Mouse (Mus musculus) CH12.LX (cell line): ENCODE measurements at regions not wholly inside any gene's neighbourhood (a gene's known extent, or its start where the extent isn't known, plus 50 kb on each side); places are given as distances from the start of the nearest gene placed in this dataset.

Experiments used
- DNase-seq: peaks from one replicate; pipeline ENCODE4 v3.0.0-alpha.2; 2013; ENCODE audit errors: extremely low read depth
- H3K27ac ChIP-seq: 2 replicates; pipeline ENCODE4 v1.5.1; 2012; ENCODE audit warnings: low read depth, mild to moderate bottlenecking, control low read depth, moderate library complexity; ENCODE audit not compliant: insufficient read depth
- H3K27me3 ChIP-seq: replicated peaks from 2 replicates; pipeline ENCODE3; 2012; ENCODE audit warnings: inconsistent platforms
- H3K36me3 ChIP-seq, 2 experiments: replicated peaks in 1 of 2; 2 replicates each; pipeline versions ENCODE3 to v1.6.1; 2012; ENCODE audit warnings: inconsistent platforms in 1 of 2, low read length in 1 of 2, mild to moderate bottlenecking in 1 of 2, mixed read lengths in 1 of 2, moderate library complexity in 1 of 2; ENCODE audit not compliant: control insufficient read depth in 1 of 2, insufficient read depth in 1 of 2
- H3K4me1 ChIP-seq, 2 experiments: 2 replicates each; pipeline ENCODE4 v1.6.1; 2012; ENCODE audit warnings: inconsistent platforms in 1 of 2, moderate library complexity in 1 of 2; ENCODE audit not compliant: insufficient read depth in 2 of 2, control insufficient read depth in 1 of 2
- H3K4me2 ChIP-seq: 2 replicates; pipeline ENCODE4 v1.6.1; 2012; ENCODE audit warnings: low read depth, mild to moderate bottlenecking, control low read depth; ENCODE audit not compliant: poor library complexity, insufficient read depth, severe bottlenecking
- H3K4me3 ChIP-seq, 3 experiments: fragments of 150-350 bp in 1 of 3; sonication (generic) in 1 of 3; replicated peaks in 1 of 3; 2 replicates each; pipeline versions ENCODE3 to v1.5.1; 2011 to 2012; ENCODE audit warnings: low read depth in 2 of 3, low read length in 2 of 3, mild to moderate bottlenecking in 2 of 3, moderate library complexity in 2 of 3, control low read depth in 1 of 3, improper control_type of control experiment in 1 of 3, inconsistent platforms in 1 of 3, mixed read lengths in 1 of 3; ENCODE audit not compliant: poor library complexity in 1 of 3
- H3K79me2 ChIP-seq: replicated peaks from 2 replicates; pipeline ENCODE4 v1.6.1; 2012; ENCODE audit warnings: mild to moderate bottlenecking, moderate library complexity; ENCODE audit not compliant: control insufficient read depth, poor library complexity, insufficient read depth, severe bottlenecking; ENCODE audit errors: extremely low read depth
- H3K9ac ChIP-seq: 2 replicates; pipeline ENCODE4 v1.6.1; 2012; ENCODE audit warnings: low read depth, mild to moderate bottlenecking, control low read depth, moderate library complexity; ENCODE audit not compliant: insufficient read depth
- H3K9me3 ChIP-seq: replicated peaks from 2 replicates; pipeline ENCODE3; 2012; ENCODE audit warnings: low read length, inconsistent platforms, mixed read lengths
- JUND ChIP-seq: conservative IDR thresholded peaks from 2 replicates; pipeline ENCODE4 v1.6.1; 2011; ENCODE audit warnings: low read depth, low read length, improper control_type of control experiment
- NELFE ChIP-seq: IDR thresholded peaks from 2 replicates; pipeline ENCODE4 v1.6.1; 2011; ENCODE audit warnings: low read depth, low read length, improper control_type of control experiment
- POLR2AphosphoS2 ChIP-seq: IDR thresholded peaks from 2 replicates; pipeline ENCODE4 v1.6.1; 2011; ENCODE audit warnings: low read depth, low read length, improper control_type of control experiment
- dilution Hi-C: fragments of 300-500 bp; cut with MboI; formaldehyde crosslinking; loops from 2 replicates; pipeline ENCODE4 v1.14.3; 2020; ENCODE audit warnings: low sequenced_read_pairs; ENCODE audit not compliant: extremely low pct_unique_long_range_greater_than_20kb, extremely low pct_ligation_motif_present
- in situ Hi-C: fragments of 300-500 bp; cut with MboI; formaldehyde crosslinking; loops from 3 replicates; pipeline ENCODE4 v1.14.3; 2019; ENCODE audit warnings: low sequenced_read_pairs, low pct_ligation_motif_present, low pct_unique_long_range_greater_than_20kb, mixed read lengths

DNA sequence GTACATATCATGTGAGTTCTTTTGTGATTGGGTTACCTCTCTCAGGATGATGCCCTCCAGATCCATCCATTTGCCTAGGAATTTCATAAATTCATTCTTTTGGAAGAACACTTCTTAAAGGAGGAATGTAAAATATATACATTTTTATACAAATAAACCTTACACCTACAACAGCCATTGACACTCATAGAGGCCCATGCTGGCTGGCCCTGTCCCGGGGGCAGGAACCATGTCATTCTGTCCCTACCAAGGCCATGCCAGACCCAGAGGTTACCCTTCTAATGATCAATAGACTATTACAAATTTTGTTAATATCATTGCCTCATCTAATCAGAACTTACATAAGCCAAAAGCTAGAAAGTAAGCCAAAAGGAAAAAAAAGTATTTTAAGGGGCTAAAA is 49.9 kb upstream of the Boc start:
- Histone ChIP-seq H3K9me3 (no peaks in the 10 kb centered on the region), H3K4me1 (peaks cover 3 to 9% of the 10 kb centered on the region in 2 experiments; a peak in 2 of 4 replicates), H3K9ac (no peak overlapping the region), H3K4me2 (no peak overlapping the region), H3K36me3 (no peaks in the 10 kb centered on the region), H3K4me3 (no peak overlapping the region), H3K27ac (no peak overlapping the region), H3K27me3 (no peaks in the 10 kb centered on the region), H3K79me2 (no peaks in the 10 kb centered on the region)
- dilution Hi-C loops = no loop called here
- in situ Hi-C loops = no loop called here
- TF ChIP-seq POLR2AphosphoS2 (no peak), NELFE (no peak), JUND (no peak)
- DNase-seq = no peak
